Mouse (Mus musculus) layer of hippocampus, postnatal 36 days (tissue): ENCODE data around the gene Tmem184b. TPM values are rescaled to one million over a fixed set of nuclear protein-coding genes. Genes with fewer than 3 reads are reported as not detected.

Experiments
- DNase-seq, 2 experiments: peaks; one replicate each; pipeline ENCODE4 v3.0.0; 2022
- total RNA-seq, 2 experiments: library from RNA; stranded (reverse); gene quantifications; 2 replicates each; pipeline ENCODE4 v1.2.3; 2021

The Tmem184b gene
- total RNA-seq, 2 experiments from 2014 or later: 50.5 to 51.0 TPM

GRCm38 (mm10) chr15:79335061-79335655 lies 68.2 kb downstream of the Tmem184b start:
- no peak for DNase-seq

GRCm38 (mm10) chr15:79333409-79333808 lies 70.0 kb downstream of the Tmem184b start:
- no peak for DNase-seq

GRCm38 (mm10) chr15:79330521-79330920 lies 72.8 kb downstream of the Tmem184b start:
- no peak for DNase-seq

- DNase-seq: no peak
These were observed 73.4 kb downstream of the Tmem184b start for GRCm38 (mm10) chr15:79329979-79330363.

GRCm38 (mm10) chr15:79329346-79329978 lies 73.9 kb downstream of the Tmem184b start:
- DNase-seq: no peak

- DNase-seq: no peak
These were observed 74.5 kb downstream of the Tmem184b start for GRCm38 (mm10) chr15:79328939-79329275.

- peak; percentile 97 to 99 for DNase-seq
These were observed 75.1 kb downstream of the Tmem184b start, which contains the start of gene Pla2g6 for GRCm38 (mm10) chr15:79328058-79328938. TSS of gene Pla2g6 (minus strand) at chr15:79328390.

- DNase-seq: peak in 1 of 2 experiments; percentile 29
These were observed 76.1 kb downstream of the Tmem184b start for GRCm38 (mm10) chr15:79326971-79327961.

- no peak for DNase-seq
These were observed 77.1 kb downstream of the Tmem184b start for GRCm38 (mm10) chr15:79326264-79326663.

GRCm38 (mm10) chr15:79325742-79326141 lies 77.6 kb downstream of the Tmem184b start:
- DNase-seq: no peak

GRCm38 (mm10) chr15:79324373-79324772 lies 79.0 kb downstream of the Tmem184b start:
- no peak for DNase-seq

- DNase-seq: no peak
These were observed 79.6 kb downstream of the Tmem184b start for GRCm38 (mm10) chr15:79323791-79324155.

- no peak for DNase-seq
These were observed 80.2 kb downstream of the Tmem184b start for GRCm38 (mm10) chr15:79322991-79323790.

GRCm38 (mm10) chr15:79322281-79322990 lies 80.9 kb downstream of the Tmem184b start:
- DNase-seq: no peak

GRCm38 (mm10) chr15:79321733-79322190 lies 81.6 kb downstream of the Tmem184b start:
- no peak for DNase-seq

GRCm38 (mm10) chr15:79313848-79314369 lies 89.5 kb downstream of the Tmem184b start:
- no peak for DNase-seq
